Mouse (Mus musculus) forebrain, embryonic 13.5 days (tissue): ENCODE data around the gene Ttyh3. TPM values are rescaled to one million over a fixed set of nuclear protein-coding genes. Genes with fewer than 3 reads are reported as not detected.

ENCODE experiments used
- ATAC-seq: fragments of 200-750 bp; cut with Nextera tagmentation; 2 replicates; pipeline ENCODE4 v1.8.0; 2017
- H3K27ac ChIP-seq: fragments of 300-500 bp; sonication (generic); 2 replicates; pipeline ENCODE4 v1.5.1; 2015; ENCODE audit warnings: inconsistent platforms, mild to moderate bottlenecking, moderate library complexity
- H3K27me3 ChIP-seq: fragments of 300-500 bp; sonication (generic); 2 replicates; pipeline ENCODE4 v1.6.1; 2015; ENCODE audit warnings: mild to moderate bottlenecking, inconsistent platforms
- H3K36me3 ChIP-seq: fragments of 300-500 bp; sonication (generic); 2 replicates; pipeline ENCODE4 v1.6.1; 2015; ENCODE audit warnings: mild to moderate bottlenecking, inconsistent platforms; ENCODE audit not compliant: poor library complexity, severe bottlenecking
- H3K4me1 ChIP-seq: fragments of 300-500 bp; sonication (generic); 2 replicates; pipeline ENCODE4 v1.6.1; 2015; ENCODE audit warnings: inconsistent platforms
- H3K4me2 ChIP-seq: fragments of 300-500 bp; sonication (generic); 2 replicates; pipeline ENCODE4 v1.6.1; 2015; ENCODE audit warnings: inconsistent platforms, mild to moderate bottlenecking, moderate library complexity
- H3K4me3 ChIP-seq: fragments of 300-500 bp; sonication (generic); 2 replicates; pipeline ENCODE4 v1.5.1; 2015; ENCODE audit warnings: mild to moderate bottlenecking, inconsistent platforms
- H3K9ac ChIP-seq: fragments of 300-500 bp; sonication (generic); 2 replicates; pipeline ENCODE4 v1.6.1; 2015; ENCODE audit warnings: mild to moderate bottlenecking, inconsistent platforms
- H3K9me3 ChIP-seq: fragments of 300-500 bp; sonication (generic); replicated peaks from 2 replicates; pipeline ENCODE4 v1.6.1; 2016; ENCODE audit warnings: inconsistent platforms
- WGBS: fragments of 180-500 bp; shearing (Covaris S2); methylation state at CpG from one replicate; pipeline ENCODE4 v1.1.7; 2015; 5-methylcytosine and 5-hydroxymethylcytosine counted together
- polyA plus RNA-seq: library from polyadenylated mRNA; unstranded; fragments of >200 nt; fragmentation: Nextera tagmentation; extraction: Ambion mirVana; gene quantifications from 2 replicates; pipeline ENCODE4 v1.2.1, GENCODE M21; 2015

The Ttyh3 gene
- polyA plus RNA-seq, 1 experiment from 2014 or later = 59.3 TPM

- no peaks in the 10 kb centered on the region for H3K27me3 ChIP-seq
- peaks cover 7% of the 10 kb centered on the region; the same call in 1 of the 2 replicates for H3K4me1 ChIP-seq
- ATAC-seq = no peak
- 85% methylated on average over 4 of the region's 4 CpGs for WGBS
- H3K9ac ChIP-seq = no peak overlapping the region
- H3K36me3 ChIP-seq = peaks cover 78% of the 10 kb centered on the region
- H3K4me3 ChIP-seq = no peak overlapping the region
- no peak overlapping the region for H3K27ac ChIP-seq
- no peak overlapping the region for H3K4me2 ChIP-seq
- H3K9me3 ChIP-seq = no peaks in the 10 kb centered on the region; the same call in 1 of the 2 replicates
Measured at GRCm38 (mm10) chr5:140623791-140624190, 25.0 kb downstream of the Ttyh3 start.

- Histone ChIP-seq H3K9me3 (no peaks in the 10 kb centered on the region), H3K4me2 (no peak overlapping the region), H3K9ac (no peak overlapping the region), H3K4me1 (peaks cover 7% of the 10 kb centered on the region; the same call in 1 of the 2 replicates), H3K4me3 (no peak overlapping the region), H3K36me3 (peaks cover 74% of the 10 kb centered on the region), H3K27me3 (no peaks in the 10 kb centered on the region), H3K27ac (peak overlapping the region; percentile 27)
- WGBS = 92% methylated on average over 23 of the region's 23 CpGs
- ATAC-seq = no peak
Measured at GRCm38 (mm10) chr5:140622978-140623670, 25.7 kb downstream of the Ttyh3 start.

- 0 out of 2 replicates have a peak overlapping the region, but pooled peaks have one; percentile 27 for H3K9ac ChIP-seq
Measured at GRCm38 (mm10) chr5:140621517-140621916, 27.3 kb downstream of the Ttyh3 start.

GRCm38 (mm10) chr5:140621092-140621491 is 27.7 kb downstream of the Ttyh3 start:
- Histone ChIP-seq H3K9me3 (no peaks in the 10 kb centered on the region), H3K4me1 (peaks cover 7% of the 10 kb centered on the region; the same call in 1 of the 2 replicates), H3K27me3 (no peaks in the 10 kb centered on the region), H3K36me3 (peaks cover 73% of the 10 kb centered on the region), H3K4me3 (no peak overlapping the region), H3K27ac (0 out of 2 replicates have a peak overlapping the region, but pooled peaks have one; percentile 35), H3K9ac (no peak overlapping the region), H3K4me2 (no peak overlapping the region)
- WGBS = 74% methylated on average over 9 of the region's 9 CpGs
- no peak for ATAC-seq

More at GRCm38 (mm10) chr5:140621517-140621916, 27.3 kb downstream of the Ttyh3 start:
- H3K27me3 ChIP-seq = no peaks in the 10 kb centered on the region
- H3K4me3 ChIP-seq = no peak overlapping the region
- WGBS = 72% methylated on average over 10 of the region's 10 CpGs
- no peak for ATAC-seq
- peaks cover 7% of the 10 kb centered on the region; the same call in 1 of the 2 replicates for H3K4me1 ChIP-seq
- H3K9me3 ChIP-seq = no peaks in the 10 kb centered on the region
- peak overlapping the region; percentile 49 for H3K27ac ChIP-seq
- H3K4me2 ChIP-seq = no peak overlapping the region
- H3K36me3 ChIP-seq = peaks cover 73% of the 10 kb centered on the region

GRCm38 (mm10) chr5:140619895-140620736 is 28.7 kb downstream of the Ttyh3 start:
- H3K27me3 ChIP-seq = no peaks in the 10 kb centered on the region
- H3K27ac ChIP-seq = peak overlapping the region; percentile 44
- no peak overlapping the region for H3K4me2 ChIP-seq

GRCm38 (mm10) chr5:140619151-140619771 is 29.6 kb downstream of the Ttyh3 start:
- Histone ChIP-seq H3K36me3 (peaks cover 73% of the 10 kb centered on the region), H3K9ac (no peak overlapping the region), H3K4me3 (no peak overlapping the region), H3K27ac (peak overlapping the region; percentile 44; the same call in 1 of the 2 replicates), H3K4me2 (no peak overlapping the region), H3K4me1 (peaks cover 18% of the 10 kb centered on the region), H3K27me3 (no peaks in the 10 kb centered on the region), H3K9me3 (no peaks in the 10 kb centered on the region)
- ATAC-seq = peak; percentile 63; the same call in 1 of the 2 replicates
- 25% methylated on average over 6 of the region's 6 CpGs for WGBS

More at GRCm38 (mm10) chr5:140619895-140620736, 28.7 kb downstream of the Ttyh3 start:
- no peak overlapping the region for H3K9ac ChIP-seq
- H3K4me3 ChIP-seq = no peak overlapping the region
- no peaks in the 10 kb centered on the region for H3K9me3 ChIP-seq
- H3K36me3 ChIP-seq = peaks cover 73% of the 10 kb centered on the region
- 54% methylated on average over 7 of the region's 7 CpGs for WGBS
- H3K4me1 ChIP-seq = peaks cover 11% of the 10 kb centered on the region
- ATAC-seq = peak; percentile 27

GRCm38 (mm10) chr5:140617714-140618113 is 31.1 kb downstream of the Ttyh3 start:
- H3K27ac ChIP-seq = no peak overlapping the region
- WGBS = 85% methylated on average over 5 of the region's 5 CpGs

GRCm38 (mm10) chr5:140616691-140617090 is 32.1 kb downstream of the Ttyh3 start:
- 70% methylated on average over 9 of the region's 9 CpGs for WGBS

More at GRCm38 (mm10) chr5:140617714-140618113, 31.1 kb downstream of the Ttyh3 start:
- Histone ChIP-seq H3K9ac (no peak overlapping the region), H3K36me3 (peaks cover 73% of the 10 kb centered on the region), H3K4me1 (peaks cover 30% of the 10 kb centered on the region), H3K9me3 (no peaks in the 10 kb centered on the region), H3K4me2 (no peak overlapping the region), H3K4me3 (no peak overlapping the region), H3K27me3 (no peaks in the 10 kb centered on the region)
- ATAC-seq = no peak

GRCm38 (mm10) chr5:140616110-140616503 is 32.7 kb downstream of the Ttyh3 start:
- Histone ChIP-seq H3K4me2 (no peak overlapping the region), H3K9ac (no peak overlapping the region), H3K4me1 (peaks cover 40% of the 10 kb centered on the region), H3K27me3 (no peaks in the 10 kb centered on the region), H3K27ac (peak overlapping the region; percentile 68), H3K36me3 (peaks cover 63% of the 10 kb centered on the region), H3K9me3 (no peaks in the 10 kb centered on the region), H3K4me3 (no peak overlapping the region)
- WGBS = 78% methylated on average over 6 of the region's 6 CpGs
- no peak for ATAC-seq

More at GRCm38 (mm10) chr5:140616691-140617090, 32.1 kb downstream of the Ttyh3 start:
- Histone ChIP-seq H3K9me3 (no peaks in the 10 kb centered on the region), H3K36me3 (peaks cover 69% of the 10 kb centered on the region), H3K4me1 (peaks cover 35% of the 10 kb centered on the region), H3K4me3 (no peak overlapping the region), H3K9ac (no peak overlapping the region; the same call in 1 of the 2 replicates), H3K27me3 (no peaks in the 10 kb centered on the region), H3K27ac (peak overlapping the region; percentile 68), H3K4me2 (no peak overlapping the region)
- ATAC-seq = no peak

- 74% methylated on average over 10 of the region's 10 CpGs for whole genome bisulfite sequencing
- no peak for ATAC-seq
Measured at GRCm38 (mm10) chr5:140615321-140616109, 33.3 kb downstream of the Ttyh3 start.

GRCm38 (mm10) chr5:140614837-140615236 is 34.0 kb downstream of the Ttyh3 start:
- H3K27me3 ChIP-seq = no peaks in the 10 kb centered on the region
- H3K9me3 ChIP-seq = no peaks in the 10 kb centered on the region
- peaks cover 59% of the 10 kb centered on the region for H3K36me3 ChIP-seq
- no peak overlapping the region for H3K4me3 ChIP-seq
- no peak for ATAC-seq
- H3K9ac ChIP-seq = 0 out of 2 replicates have a peak overlapping the region, but pooled peaks have one; percentile 21
- H3K4me2 ChIP-seq = no peak overlapping the region
- 82% methylated on average over 4 of the region's 4 CpGs for WGBS
- peak overlapping the region; percentile 41 for H3K27ac ChIP-seq
- H3K4me1 ChIP-seq = peaks cover 52% of the 10 kb centered on the region

More at GRCm38 (mm10) chr5:140615321-140616109, 33.3 kb downstream of the Ttyh3 start:
- no peak overlapping the region for H3K9ac ChIP-seq
- peaks cover 59% of the 10 kb centered on the region for H3K36me3 ChIP-seq
- no peaks in the 10 kb centered on the region for H3K9me3 ChIP-seq
- peak overlapping the region; percentile 68; the same call in 1 of the 2 replicates for H3K27ac ChIP-seq
- H3K4me1 ChIP-seq = peaks cover 46% of the 10 kb centered on the region
- H3K4me3 ChIP-seq = no peak overlapping the region
- no peak overlapping the region for H3K4me2 ChIP-seq
- no peaks in the 10 kb centered on the region for H3K27me3 ChIP-seq
